Mouse (Mus musculus): ENCODE results near the gene Lamb3.

DNA sequence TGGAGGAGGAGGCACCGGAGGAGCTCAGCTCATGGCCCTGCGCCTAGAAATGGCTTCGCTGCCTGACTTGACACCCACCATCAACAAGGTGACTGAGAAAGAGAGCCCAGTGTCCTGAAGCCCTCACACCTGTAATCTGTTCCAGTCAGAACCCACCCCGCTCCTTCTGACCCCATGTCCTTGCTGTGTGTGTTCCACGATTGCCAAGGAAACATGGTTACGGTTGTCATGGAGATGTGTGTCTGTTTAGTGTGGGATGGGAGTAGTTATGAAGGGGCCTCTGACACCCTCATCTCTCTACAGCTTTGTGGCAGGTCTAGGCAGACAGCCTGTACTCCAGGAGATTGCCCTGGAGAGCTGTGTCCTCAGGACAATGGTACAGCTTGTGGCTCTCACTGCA is 127.0 kb downstream of the Lamb3 start:
- TF ChIP-seq CTCF (IDR thresholded peaks at IDR 0.05; ENCODE audit: extremely low read depth, insufficient read depth, insufficient read length, insufficient replicate concordance): no peak
- no peak for TF ChIP-seq POLR2A (IDR thresholded peaks at IDR 0.05; ENCODE audit: low read depth, low read length)

Data from spleen, adult 2 months (tissue).